Mouse (Mus musculus) stomach, embryonic 14.5 days (tissue): ENCODE data around the gene Mef2d. TPM values are rescaled to one million over a fixed set of nuclear protein-coding genes. Genes with fewer than 3 reads are reported as not detected.

Source experiments
- ATAC-seq: fragments of 200-750 bp; cut with Nextera tagmentation; 2 replicates; pipeline ENCODE4 v1.8.0; 2017; ENCODE audit warnings: low read depth, moderate TSS enrichment; ENCODE audit not compliant: insufficient number of reproducible peaks, insufficient read depth, low FRiP score
- H3K27ac ChIP-seq: fragments of 300-500 bp; sonication (generic); 2 replicates; pipeline ENCODE4 v1.5.1; 2014; ENCODE audit warnings: mild to moderate bottlenecking, low read length, moderate library complexity, mixed read lengths
- H3K27me3 ChIP-seq: fragments of 300-500 bp; sonication (generic); 2 replicates; pipeline ENCODE4 v1.6.1; 2014; ENCODE audit warnings: low read length, control low read depth, mixed read lengths; ENCODE audit not compliant: control insufficient read depth, insufficient read depth
- H3K36me3 ChIP-seq: fragments of 300-500 bp; sonication (generic); 2 replicates; pipeline ENCODE4 v1.6.1; 2014; ENCODE audit warnings: mild to moderate bottlenecking, control low read depth, low read length, moderate library complexity, mixed read lengths; ENCODE audit not compliant: control insufficient read depth, insufficient read depth
- H3K4me1 ChIP-seq: fragments of 300-500 bp; sonication (generic); 2 replicates; pipeline ENCODE4 v1.6.1; 2014; ENCODE audit warnings: low read length, control low read depth, mixed read lengths; ENCODE audit not compliant: control insufficient read depth, insufficient read depth
- H3K4me2 ChIP-seq: fragments of 300-500 bp; sonication (generic); replicated peaks from 2 replicates; pipeline ENCODE4 v1.6.1; 2014; ENCODE audit warnings: low read depth, low read length, control low read depth
- H3K4me3 ChIP-seq: fragments of 300-500 bp; sonication (generic); 2 replicates; pipeline ENCODE4 v1.5.1; 2014; ENCODE audit warnings: low read depth, low read length, control low read depth
- H3K9ac ChIP-seq: fragments of 300-500 bp; sonication (generic); replicated peaks from 2 replicates; pipeline ENCODE4 v1.6.1; 2014; ENCODE audit warnings: low read depth, mild to moderate bottlenecking, control low read depth, low read length, moderate library complexity, mixed read lengths
- H3K9me3 ChIP-seq: fragments of 300-500 bp; sonication (generic); 2 replicates; pipeline ENCODE4 v1.6.1; 2016; ENCODE audit warnings: low read depth, low read length, control low read depth; ENCODE audit not compliant: control insufficient read depth
- WGBS: fragments of 180-500 bp; shearing (Covaris S2); extraction: QIAGEN DNeasy Blood & Tissue Kit; methylation state at CpG from one replicate; pipeline ENCODE4 v1.1.7; 2014; 5-methylcytosine and 5-hydroxymethylcytosine counted together
- polyA plus RNA-seq: library from polyadenylated mRNA; unstranded; fragments of >200 nt; fragmentation: Nextera tagmentation; extraction: Ambion mirVana; gene quantifications from 2 replicates; pipeline ENCODE4 v1.2.1, GENCODE M21; 2014

Gene Mef2d
- polyA plus RNA-seq, 1 experiment from 2014 or later = 19.5 TPM

DNA sequence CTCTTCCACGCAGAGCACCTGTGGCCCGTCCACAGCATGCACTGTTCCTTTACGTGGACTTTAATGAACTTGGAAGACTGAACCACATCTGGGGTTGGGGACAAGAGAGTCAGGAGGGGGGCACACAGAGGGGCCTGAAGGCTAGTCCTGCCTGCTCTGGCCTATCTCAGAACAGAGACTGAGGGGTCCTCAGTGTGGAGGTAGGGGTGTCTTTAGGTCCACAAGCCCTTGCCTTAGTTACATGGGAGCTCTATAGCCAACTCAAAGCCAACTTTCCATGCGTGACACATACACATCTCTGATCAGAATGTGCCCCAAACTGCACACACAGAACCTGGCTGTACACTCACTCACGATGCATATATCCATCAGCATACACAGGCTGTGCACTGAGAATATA lies 59.5 kb downstream of the Mef2d start:
- no peak overlapping the region for H3K27ac ChIP-seq
- WGBS = 26% methylated on average over 5 of the region's 5 CpGs
- H3K36me3 ChIP-seq = no peaks in the 10 kb centered on the region
- no peak overlapping the region for H3K4me2 ChIP-seq
- no peak overlapping the region for H3K4me3 ChIP-seq
- no peak for ATAC-seq
- peaks cover 74% of the 10 kb centered on the region for H3K27me3 ChIP-seq
- no peaks in the 10 kb centered on the region for H3K9me3 ChIP-seq
- H3K9ac ChIP-seq = no peak overlapping the region
- H3K4me1 ChIP-seq = peaks cover 4% of the 10 kb centered on the region; the same call in 1 of the 2 replicates

DNA sequence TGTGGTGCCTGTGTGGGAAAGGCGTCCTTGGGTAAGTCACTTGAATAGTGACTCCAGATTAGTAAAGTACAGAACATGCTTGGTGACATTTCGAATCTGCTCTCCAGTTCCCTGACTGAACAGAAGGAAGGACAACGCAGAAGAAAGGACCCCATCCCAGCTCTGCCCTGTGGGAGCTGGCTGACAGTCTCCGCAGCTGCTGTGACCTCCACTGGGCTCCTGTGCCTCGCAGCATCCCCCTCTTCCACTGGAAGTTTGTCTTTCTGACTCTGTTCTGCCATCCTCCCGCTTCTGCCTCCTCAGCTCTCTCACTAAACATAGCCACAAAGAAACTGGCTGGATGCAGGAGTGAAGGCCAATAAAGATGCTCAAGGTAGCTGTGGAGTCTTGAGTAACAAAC lies 60.8 kb downstream of the Mef2d start:
- Histone ChIP-seq H3K27ac (no peak overlapping the region), H3K9ac (no peak overlapping the region), H3K4me1 (peaks cover 4% of the 10 kb centered on the region; the same call in 1 of the 2 replicates), H3K9me3 (no peaks in the 10 kb centered on the region), H3K27me3 (peaks cover 79% of the 10 kb centered on the region), H3K36me3 (no peaks in the 10 kb centered on the region), H3K4me3 (no peak overlapping the region), H3K4me2 (no peak overlapping the region)
- 7% methylated on average over 6 of the region's 6 CpGs for WGBS
- no peak for ATAC-seq

DNA sequence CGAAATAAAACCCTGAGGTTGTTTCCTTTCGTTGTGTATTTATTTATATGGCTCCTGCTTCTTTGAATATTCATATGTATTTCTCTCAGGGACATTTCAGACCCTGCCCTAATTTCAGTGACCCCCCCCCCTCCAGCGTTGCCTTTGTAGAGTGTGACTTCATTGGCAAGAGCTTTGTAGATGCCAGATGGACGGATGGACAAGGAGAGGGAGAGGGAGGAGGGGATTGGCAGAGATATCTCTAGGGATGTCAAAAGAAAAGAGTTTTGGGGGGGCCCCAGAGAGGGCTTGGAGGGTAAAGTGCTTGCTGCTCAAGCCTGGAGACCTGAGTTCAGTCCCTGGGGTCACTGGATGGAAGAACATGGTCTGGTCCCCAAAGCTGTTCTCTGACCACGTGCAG lies 61.3 kb downstream of the Mef2d start:
- H3K4me3 ChIP-seq = no peak overlapping the region
- ATAC-seq = no peak
- H3K9ac ChIP-seq = no peak overlapping the region
- H3K9me3 ChIP-seq = no peaks in the 10 kb centered on the region
- H3K4me2 ChIP-seq = no peak overlapping the region
- H3K27me3 ChIP-seq = peaks cover 81% of the 10 kb centered on the region
- no peak overlapping the region for H3K27ac ChIP-seq
- no peaks in the 10 kb centered on the region for H3K36me3 ChIP-seq
- WGBS = 22% methylated on average over 5 of the region's 5 CpGs
- H3K4me1 ChIP-seq = peaks cover 4% of the 10 kb centered on the region; the same call in 1 of the 2 replicates

- no peak overlapping the region for H3K4me2 ChIP-seq
- no peak overlapping the region for H3K27ac ChIP-seq
- 4% methylated on average over 7 of the region's 7 CpGs for WGBS
- no peaks in the 10 kb centered on the region for H3K9me3 ChIP-seq
- ATAC-seq = no peak
- no peak overlapping the region for H3K4me3 ChIP-seq
- H3K27me3 ChIP-seq = peaks cover 86% of the 10 kb centered on the region
- no peak overlapping the region for H3K9ac ChIP-seq
- H3K4me1 ChIP-seq = peaks cover 4% of the 10 kb centered on the region; the same call in 1 of the 2 replicates
- no peaks in the 10 kb centered on the region for H3K36me3 ChIP-seq
Measured at GRCm38 (mm10) chr3:88203999-88204700, 62.0 kb downstream of the Mef2d start.

GRCm38 (mm10) chr3:88204751-88205150 lies 62.6 kb downstream of the Mef2d start:
- Histone ChIP-seq H3K36me3 (no peaks in the 10 kb centered on the region), H3K9me3 (no peaks in the 10 kb centered on the region), H3K27me3 (peaks cover 86% of the 10 kb centered on the region), H3K27ac (no peak overlapping the region), H3K4me2 (no peak overlapping the region), H3K9ac (no peak overlapping the region), H3K4me3 (no peak overlapping the region), H3K4me1 (peaks cover 4% of the 10 kb centered on the region; the same call in 1 of the 2 replicates)
- no peak for ATAC-seq
- 23% methylated on average over 1 of the region's 1 CpGs for WGBS

DNA sequence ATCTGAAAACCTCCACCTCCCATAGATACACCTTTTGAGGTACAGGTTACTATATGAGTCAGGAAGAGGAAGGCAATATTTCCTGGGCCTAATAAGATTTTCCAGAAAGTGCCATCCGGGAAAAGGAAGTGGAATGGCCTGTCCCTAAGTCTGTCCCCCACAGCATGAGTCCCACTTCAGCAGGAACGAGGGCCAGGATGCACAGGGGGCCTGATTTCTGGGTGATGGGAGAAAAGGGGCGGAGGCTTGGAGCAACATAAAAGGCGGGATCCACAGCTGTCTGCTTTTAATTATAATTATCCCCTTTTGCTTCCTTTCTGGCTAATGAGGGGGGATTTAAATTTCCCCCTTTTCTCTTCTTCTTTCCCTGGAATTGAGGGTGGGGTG lies 63.0 kb downstream of the Mef2d start:
- Histone ChIP-seq H3K36me3 (no peaks in the 10 kb centered on the region), H3K27ac (no peak overlapping the region), H3K9ac (no peak overlapping the region), H3K4me3 (no peak overlapping the region), H3K9me3 (no peaks in the 10 kb centered on the region), H3K27me3 (peaks cover 90% of the 10 kb centered on the region), H3K4me2 (no peak overlapping the region), H3K4me1 (peaks cover 4% of the 10 kb centered on the region; the same call in 1 of the 2 replicates)
- ATAC-seq = no peak
- 12% methylated on average over 4 of the region's 4 CpGs for WGBS

- H3K27me3 ChIP-seq = peaks cover 88% of the 10 kb centered on the region
- no peak for ATAC-seq
Measured at GRCm38 (mm10) chr3:88205563-88206491, 63.7 kb downstream of the Mef2d start.

GRCm38 (mm10) chr3:88206500-88206899 lies 64.3 kb downstream of the Mef2d start:
- Histone ChIP-seq H3K4me2 (no peak overlapping the region), H3K9me3 (no peaks in the 10 kb centered on the region), H3K4me1 (no peaks in the 10 kb centered on the region), H3K4me3 (no peak overlapping the region), H3K9ac (no peak overlapping the region), H3K36me3 (no peaks in the 10 kb centered on the region), H3K27me3 (peaks cover 81% of the 10 kb centered on the region), H3K27ac (no peak overlapping the region)
- ATAC-seq = no peak
- WGBS = 0% methylated on average over 3 of the region's 3 CpGs

More at GRCm38 (mm10) chr3:88205563-88206491, 63.7 kb downstream of the Mef2d start:
- Histone ChIP-seq H3K36me3 (no peaks in the 10 kb centered on the region), H3K4me1 (peaks cover 2% of the 10 kb centered on the region; the same call in 1 of the 2 replicates), H3K27ac (no peak overlapping the region), H3K9me3 (no peaks in the 10 kb centered on the region), H3K9ac (no peak overlapping the region), H3K4me3 (no peak overlapping the region), H3K4me2 (no peak overlapping the region)
- WGBS = 3% methylated on average over 8 of the region's 8 CpGs
